Mouse (Mus musculus) right cerebral cortex, adult 2 months (tissue): Measurements from ENCODE around the gene Apol6.
A peak's percentile ranks its signal among the peaks of the same experiment; 100 is the strongest.

Experiments
- DNase-seq, 2 experiments: peaks; one replicate each; pipeline ENCODE4 v3.0.0; 2021 to 2022; ENCODE audit warnings: low spot score in 2 of 2

Apol6 gene

DNA sequence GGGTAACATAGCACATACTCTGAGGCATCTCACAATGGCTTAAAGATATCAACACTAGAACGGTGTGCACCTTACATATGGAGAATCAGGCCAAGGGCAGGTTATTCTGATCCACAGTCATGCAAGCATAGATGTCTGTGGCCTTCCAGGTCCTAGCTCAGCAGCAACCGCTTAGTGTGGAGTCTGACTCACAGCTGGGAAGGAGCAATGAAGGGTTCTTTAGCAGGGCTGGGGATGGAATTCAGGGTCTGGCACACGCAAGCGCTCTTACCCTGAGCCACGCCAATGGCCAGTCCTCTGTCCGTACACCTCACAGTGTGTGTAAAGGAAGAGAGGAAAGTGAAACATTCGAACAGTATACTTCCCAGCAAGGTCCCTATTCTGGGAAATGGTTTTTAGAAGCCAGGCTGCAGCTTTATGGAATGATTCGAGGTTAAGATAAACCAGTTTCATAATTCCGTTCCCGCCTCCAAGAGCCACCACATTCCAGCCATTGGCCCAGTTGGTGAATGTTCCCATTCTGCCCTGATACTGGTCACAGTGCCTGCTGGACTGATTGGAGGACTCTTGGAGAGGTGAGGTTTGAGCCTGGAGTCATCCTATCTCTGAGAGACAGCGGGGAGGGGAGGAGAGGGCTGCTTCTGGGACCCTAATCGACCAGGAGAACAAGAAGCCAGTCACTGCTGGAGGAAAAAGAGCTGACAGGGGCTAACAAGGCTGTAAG is at the start of gene Apol6:
Gene Apol6 (plus strand): TSS at position 133 of the 724 bp plus-strand sequence.
- DNase-seq, result no peak

GRCm38 (mm10) chr15:76998048-76998447 is 46.5 kb upstream of the Apol6 start:
- no peak for DNase-seq

DNA sequence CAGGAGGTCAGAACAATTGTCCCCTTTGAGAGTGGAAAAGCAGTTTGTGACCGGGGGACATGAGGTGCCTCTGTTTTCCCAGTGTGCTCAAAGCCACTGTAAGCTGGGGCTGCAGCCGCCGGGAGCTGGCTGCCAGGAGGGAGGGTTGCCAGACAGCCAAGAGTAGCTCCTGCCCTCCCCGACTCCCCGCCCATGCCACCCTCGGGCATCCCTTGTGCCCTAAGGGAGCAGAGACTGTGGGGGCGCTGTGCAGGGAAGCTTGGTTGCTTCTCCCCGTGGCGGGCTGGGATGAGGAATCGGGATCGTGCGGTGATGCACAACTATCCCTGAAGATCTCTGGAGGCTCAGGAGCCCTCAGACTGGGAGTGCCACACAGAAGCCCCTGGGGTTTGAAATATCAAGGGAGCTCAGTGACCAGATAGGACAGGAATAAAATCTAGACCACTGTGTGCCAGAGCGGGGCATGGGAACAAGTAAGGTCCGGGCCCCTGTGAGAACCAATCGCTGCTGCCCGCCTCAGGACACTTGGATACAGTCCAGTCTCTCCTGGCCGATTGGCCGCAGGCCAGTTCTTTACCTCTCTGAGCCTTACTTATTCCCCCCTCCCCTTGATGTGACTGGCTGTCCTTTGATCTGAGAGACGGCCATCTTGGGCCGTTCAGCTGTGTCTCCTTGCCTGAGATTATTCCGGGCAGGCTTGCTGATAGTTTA is 45.5 kb upstream of the Apol6 start:
- DNase-seq, result peak in 1 of 2 experiments; percentile 43

- no peak for DNase-seq
These were observed 41.2 kb upstream of the Apol6 start for GRCm38 (mm10) chr15:77003173-77003867.

DNA sequence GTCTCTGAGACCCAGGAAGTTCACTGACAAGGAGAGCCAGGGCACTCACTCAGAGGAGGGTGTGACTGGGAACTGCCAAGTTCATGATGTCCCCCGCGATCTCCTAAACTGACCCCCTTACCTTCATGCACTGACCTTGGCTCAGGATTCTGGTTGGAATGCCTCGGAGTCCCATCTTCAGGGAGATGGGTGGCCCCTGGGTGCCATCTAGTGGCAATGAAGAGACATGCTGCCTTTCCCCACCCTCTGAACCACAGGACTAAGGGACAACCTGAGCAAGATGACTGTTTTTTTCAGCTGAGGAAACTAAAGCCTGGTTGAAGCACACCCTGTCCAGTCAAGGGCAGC is 40.7 kb upstream of the Apol6 start:
- peak; percentile 56 to 64 for DNase-seq

DNA sequence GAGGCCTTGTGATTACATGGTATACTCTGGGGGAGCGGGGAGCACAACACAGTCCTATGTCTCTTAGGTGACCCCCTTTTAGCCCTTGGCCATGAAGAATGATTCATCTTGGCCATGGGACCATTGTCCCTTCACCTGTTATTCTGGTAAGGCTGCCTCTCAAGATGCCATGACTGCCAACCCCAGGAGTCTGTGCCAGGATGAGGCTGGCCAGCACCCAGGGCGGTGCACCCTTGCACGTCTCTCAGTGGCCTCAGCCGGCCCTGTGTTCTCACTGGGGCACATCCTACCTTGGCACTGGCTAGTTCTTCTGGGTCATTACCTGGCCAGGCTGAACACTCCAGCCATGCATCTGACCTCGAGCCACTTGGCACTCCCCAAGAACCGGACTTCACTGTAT is 35.7 kb upstream of the Apol6 start:
- DNase-seq, result no peak

DNA sequence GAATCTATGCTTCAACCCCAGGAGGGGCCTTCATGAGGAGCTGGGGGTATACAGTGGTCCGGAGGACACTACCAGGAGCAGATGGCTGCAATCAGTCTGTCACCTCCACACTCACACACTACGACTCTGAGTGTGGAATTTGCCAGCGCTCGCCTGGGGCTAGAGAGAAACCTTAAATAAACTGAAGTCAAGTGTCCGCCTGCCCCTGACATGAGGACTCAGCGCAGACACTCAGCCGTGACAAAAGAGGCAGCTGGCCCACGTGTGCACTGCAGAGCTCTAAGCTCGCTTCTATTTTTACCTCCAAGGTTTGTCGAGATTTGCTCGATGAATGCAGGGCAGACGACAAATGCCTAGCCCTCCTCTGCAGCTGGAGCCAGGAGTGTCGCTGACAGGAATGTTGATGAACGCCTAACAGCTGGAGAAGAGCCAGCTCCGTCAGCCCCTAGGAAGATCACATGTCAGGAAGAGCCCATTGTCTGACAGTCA is 30.7 kb upstream of the Apol6 start:
- DNase-seq, result peak; percentile 35 to 40

- no peak for DNase-seq
These were observed 30.1 kb upstream of the Apol6 start for GRCm38 (mm10) chr15:77014431-77014830.

DNA sequence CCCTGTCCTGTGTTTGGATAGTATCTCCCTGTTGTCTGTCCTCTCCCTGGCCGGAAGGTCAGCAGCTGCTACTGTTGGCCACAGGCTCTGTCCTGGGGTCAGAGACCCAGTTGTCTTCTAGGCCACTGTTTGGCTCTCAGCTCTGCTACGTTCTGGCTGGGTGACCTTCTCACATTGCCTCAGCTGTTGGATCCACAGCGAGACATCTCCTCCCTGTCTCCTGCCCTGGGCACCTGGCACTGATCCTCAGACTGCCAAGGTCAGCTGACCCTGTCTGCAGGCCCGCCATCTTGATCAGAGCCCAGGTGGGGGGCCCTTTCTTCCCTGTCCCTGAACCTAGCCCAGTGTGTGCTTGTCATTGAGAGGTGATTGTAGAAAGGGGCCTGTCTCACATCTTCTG is 29.5 kb upstream of the Apol6 start:
- no peak for DNase-seq

- no peak for DNase-seq
These were observed 28.0 kb upstream of the Apol6 start for GRCm38 (mm10) chr15:77016509-77016908.

GRCm38 (mm10) chr15:77017897-77018296 is 26.6 kb upstream of the Apol6 start:
- no peak for DNase-seq

- peak; percentile 53 for DNase-seq
These were observed 25.7 kb upstream of the Apol6 start for GRCm38 (mm10) chr15:77018740-77019340.

- DNase-seq, result no peak
These were observed 25.0 kb upstream of the Apol6 start for GRCm38 (mm10) chr15:77019533-77019932.

DNA sequence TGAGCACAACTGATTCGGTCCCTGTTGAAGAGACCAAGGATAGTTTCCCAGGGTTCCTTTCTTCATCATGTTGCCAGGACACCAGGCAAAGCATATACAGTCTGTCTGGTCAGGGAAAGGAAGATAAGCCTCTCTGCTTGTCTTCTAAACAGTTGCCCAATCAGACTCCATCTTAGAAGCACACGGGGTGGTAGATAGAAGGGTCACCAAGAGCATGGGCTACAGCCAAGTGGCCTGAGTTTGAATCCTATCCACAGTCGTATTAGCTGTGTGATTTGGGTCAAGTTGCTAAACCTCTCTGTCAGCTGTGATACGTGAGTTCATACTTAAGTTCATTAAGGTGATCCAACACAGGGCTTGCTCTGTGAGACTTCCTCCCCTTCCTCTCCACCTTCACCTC is 24.4 kb upstream of the Apol6 start:
- no peak for DNase-seq

GRCm38 (mm10) chr15:77021056-77021455 is 23.5 kb upstream of the Apol6 start:
- DNase-seq, result no peak

GRCm38 (mm10) chr15:77021851-77022250 is 22.7 kb upstream of the Apol6 start:
- DNase-seq, result no peak

DNA sequence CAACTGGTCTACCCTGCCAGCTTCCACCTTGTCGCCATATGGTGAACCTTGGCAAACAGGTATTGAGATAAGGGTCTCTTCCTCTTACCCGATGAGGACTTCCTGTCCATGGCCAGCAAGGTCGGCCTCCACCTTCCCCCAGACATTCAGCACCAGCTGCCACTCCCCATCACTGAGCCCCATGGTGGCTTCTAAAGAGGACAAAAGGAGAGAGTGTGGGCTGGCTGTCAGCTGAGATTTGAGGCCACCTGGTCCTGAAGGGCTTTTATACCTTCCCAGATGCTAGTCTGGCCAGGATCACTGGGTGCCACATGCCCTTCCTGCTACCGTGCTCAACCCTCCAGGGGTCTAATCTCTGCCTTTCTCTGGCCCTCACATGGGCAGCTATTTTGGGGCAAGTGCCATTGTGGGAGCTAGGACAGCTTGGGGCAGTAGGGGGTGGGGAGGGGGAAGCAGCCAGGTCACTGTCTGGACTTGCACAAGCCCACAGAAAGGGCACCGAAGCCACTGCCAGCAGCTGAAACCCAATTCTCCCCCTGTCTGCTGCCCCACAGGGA is 22.1 kb upstream of the Apol6 start:
- no peak for DNase-seq

- no peak for DNase-seq
These were observed 18.5 kb upstream of the Apol6 start for GRCm38 (mm10) chr15:77025884-77026583.

DNA sequence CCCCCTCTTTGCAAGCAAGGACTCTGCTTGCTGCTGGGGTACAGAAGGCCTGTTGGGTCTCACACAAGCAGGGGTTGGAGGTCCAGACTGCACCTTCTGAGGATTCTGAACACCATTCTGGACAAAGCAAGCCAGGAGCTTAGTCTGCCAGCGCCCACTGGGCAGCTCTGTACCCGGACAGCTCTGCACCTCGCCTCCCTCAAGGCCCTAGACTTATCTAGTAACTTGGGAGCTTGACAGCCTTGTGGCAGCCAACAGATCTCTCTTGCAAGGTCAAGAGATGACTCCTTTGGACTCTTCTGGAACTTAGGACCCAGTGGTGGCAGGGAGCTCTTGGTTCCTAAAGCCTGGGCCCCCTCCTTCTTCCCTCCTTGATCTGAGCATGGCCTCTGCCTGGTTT is 17.4 kb upstream of the Apol6 start:
- no peak for DNase-seq

- no peak for DNase-seq
These were observed 16.9 kb upstream of the Apol6 start for GRCm38 (mm10) chr15:77027675-77028074.

- DNase-seq, result peak; percentile 67 to 71
These were observed 15.1 kb upstream of the Apol6 start for GRCm38 (mm10) chr15:77029331-77029991.
